Mouse (Mus musculus) cerebellum, postnatal 14 days (tissue): ENCODE measurements around the gene Smim7.
A peak's percentile ranks its signal among the peaks of the same experiment; 100 is the strongest.

Experiments used
- DNase-seq, 2 experiments: peaks; one replicate each; pipeline ENCODE4 v3.0.0; 2021; ENCODE audit warnings: mixed read lengths in 2 of 2

Smim7 gene

DNA sequence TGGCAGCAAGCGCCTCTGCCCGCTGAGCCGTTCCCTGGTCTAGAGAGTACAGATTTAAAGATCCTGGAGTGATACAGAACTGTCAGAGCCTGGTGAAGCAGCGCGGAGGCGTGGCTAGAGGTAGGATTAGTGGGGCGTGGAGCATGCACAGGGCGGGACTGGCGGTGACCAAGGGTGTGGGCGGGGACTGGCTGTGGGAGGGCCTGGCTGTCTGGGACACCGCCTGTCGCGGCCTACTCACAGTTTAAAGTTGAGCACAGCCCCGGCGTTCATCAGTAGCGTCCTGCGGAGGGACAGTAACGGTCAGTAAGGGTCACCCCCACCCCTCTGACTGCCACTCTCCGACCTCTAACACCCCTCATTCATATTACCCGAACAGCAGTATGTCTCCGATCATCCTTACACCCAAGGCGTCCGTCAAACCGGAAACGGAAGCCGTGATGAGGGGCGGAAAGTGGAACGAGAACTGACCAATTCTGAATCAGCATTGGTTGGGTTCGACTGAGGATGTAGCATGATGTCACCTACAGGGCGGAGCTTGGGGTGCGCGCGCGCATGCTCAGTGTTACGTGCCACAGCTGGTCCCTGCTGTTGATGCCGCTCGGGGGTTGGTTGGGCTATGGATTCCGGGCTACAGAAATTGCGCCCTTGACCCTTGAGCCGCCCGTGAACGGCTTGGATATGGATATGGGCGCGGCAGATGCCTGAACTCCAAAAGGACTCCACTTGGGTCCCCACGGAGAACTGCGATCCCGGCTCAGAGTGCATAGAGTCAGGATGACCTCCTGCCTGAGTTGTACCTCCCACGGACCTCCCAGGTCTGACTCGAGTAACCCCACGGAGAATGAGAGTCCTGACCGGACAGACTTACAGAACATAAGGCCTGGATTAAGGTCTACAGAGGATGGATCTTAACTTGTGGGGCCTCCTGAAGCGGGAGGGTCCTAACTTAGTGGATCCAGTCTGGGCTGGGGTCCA lies at the start of gene Smim7:
Smim7 (minus strand) TSS at position 456 of the 978 bp plus-strand sequence.
- DNase-seq: peak; percentile 97 to 98

DNA sequence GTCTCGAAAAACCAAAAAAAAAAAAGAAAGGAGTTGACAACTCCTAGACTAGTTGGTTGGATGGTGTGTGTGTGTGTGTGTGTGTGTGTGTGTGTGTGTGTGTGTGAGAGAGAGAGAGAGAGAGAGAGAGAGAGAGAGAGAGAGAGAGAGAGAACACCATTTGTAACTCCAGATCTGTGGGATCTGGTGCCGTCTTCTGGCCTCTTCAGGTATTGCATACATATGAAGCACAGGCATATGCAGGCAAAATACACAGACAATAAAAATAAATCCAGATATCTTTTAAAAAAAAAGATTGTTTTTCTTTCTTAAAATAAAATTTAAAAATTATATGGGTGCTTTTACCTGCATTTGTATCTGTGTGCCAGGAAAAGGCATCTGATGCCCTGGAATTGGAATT lies 19.3 kb upstream of the Smim7 start:
- DNase-seq: peak; percentile 64 to 78

DNA sequence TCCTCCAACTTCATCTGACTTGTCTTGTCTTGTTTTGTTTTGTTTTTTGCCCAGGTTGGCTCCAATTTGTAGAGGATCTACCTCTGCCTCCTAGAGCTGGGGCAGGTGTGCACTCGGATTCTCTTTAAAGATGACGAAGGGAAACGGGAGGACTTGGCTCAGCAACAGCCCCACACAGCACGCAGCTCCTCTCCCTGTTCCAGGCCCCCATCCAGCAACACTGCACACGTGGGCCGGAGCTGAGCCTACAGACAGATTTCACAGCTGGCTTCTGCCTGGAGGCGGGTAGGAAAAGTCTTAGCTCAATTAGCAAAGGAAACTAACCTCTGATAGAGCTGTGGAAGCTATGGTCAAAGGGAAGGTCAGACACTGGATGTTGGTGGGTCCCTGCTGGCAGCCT lies 18.4 kb upstream of the Smim7 start:
- DNase-seq: no peak

DNA sequence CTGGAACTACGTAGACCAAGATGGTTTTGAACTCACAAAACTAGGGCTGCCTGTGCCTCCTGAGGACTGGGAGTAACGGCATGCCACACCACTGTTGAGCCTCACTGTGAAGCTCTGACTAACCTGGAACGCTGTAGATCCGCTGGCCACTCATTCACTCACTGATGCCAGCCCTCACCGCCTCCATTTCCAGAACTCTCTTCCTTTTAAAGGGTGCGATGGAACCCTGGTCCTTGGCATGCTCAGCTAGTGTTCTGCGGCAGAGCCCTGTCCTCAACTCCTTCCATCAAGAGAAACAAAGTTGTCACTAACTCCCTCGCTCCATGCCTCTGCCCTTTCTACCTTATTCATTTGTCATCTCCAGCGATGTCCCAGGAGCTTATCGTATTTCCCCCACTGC lies 18.0 kb upstream of the Smim7 start:
- DNase-seq: no peak

DNA sequence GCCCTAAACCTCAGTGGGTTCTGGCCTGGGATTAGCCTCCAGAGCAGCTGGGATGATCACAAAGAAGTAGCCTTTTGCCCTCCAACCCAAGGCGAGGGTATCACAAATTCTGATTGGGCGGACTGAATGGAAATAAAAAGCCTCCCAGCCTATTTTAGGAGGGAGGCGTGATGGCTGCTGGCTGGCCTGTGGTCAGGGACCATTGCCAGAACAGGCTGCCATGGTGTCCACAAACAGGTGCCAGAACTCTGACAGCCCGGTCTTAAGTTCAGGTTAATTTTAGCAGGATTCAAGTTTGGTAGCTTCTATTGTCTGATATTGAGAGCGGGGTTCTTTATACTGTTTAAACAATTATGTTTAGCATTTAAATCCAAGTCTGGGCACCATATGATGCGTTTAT lies 16.9 kb upstream of the Smim7 start:
- peak; percentile 79 to 81 for DNase-seq

DNA sequence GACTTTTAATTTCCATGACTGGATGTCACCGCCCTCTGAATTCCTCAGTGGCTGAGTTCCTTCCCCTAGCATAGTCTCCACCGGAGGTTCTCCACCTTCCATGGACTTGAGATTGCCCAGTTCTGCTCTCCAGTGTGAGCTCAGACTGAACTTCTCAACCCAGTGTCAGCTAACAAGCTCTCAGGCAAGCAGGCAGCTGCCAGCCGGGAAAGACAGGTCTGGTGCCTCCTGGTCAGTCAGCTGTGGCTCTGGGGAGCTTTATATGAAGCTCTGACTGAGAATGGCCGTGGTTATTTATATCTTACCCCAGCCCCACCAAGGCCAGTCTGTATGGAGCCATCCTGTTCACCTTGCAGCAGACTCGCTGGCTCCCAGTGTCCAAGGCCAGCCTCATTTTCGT lies 13.5 kb upstream of the Smim7 start:
- no peak for DNase-seq

DNA sequence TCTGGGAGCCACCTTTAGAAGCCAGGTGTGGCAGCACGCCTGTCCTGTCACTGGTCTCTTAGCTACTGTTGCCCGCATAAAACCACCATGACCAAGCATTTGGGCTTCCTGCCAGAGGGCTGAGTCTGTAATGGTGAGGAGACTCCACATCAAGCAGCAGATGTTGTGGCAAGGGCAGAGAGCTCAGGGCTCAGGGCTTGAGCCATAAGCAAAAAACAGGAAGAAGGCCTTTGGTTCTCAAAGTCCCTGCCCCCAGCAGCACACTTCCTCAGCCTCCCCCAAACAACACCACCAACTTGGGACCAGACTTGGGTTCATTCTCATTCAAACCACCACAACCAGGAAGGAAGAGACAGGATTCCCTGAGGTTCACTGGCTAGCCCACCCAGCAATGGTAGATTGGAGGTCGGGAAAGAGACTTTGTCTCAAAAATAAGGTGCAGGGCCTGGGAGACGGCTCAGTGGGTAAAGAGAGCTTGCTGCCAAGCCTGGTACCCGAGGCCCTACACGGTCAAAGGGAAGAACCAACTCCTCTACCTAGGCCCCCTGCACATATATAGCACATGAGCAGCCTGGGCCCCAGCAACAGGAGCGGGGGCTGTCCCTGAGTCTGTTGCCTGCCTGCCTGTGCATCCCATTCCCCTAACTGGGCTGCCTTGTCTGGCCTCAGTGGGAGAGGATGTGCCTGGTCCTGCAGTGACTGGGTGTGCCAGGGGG lies 12.3 kb upstream of the Smim7 start:
- peak in 1 of 2 experiments; percentile 45 for DNase-seq

DNA sequence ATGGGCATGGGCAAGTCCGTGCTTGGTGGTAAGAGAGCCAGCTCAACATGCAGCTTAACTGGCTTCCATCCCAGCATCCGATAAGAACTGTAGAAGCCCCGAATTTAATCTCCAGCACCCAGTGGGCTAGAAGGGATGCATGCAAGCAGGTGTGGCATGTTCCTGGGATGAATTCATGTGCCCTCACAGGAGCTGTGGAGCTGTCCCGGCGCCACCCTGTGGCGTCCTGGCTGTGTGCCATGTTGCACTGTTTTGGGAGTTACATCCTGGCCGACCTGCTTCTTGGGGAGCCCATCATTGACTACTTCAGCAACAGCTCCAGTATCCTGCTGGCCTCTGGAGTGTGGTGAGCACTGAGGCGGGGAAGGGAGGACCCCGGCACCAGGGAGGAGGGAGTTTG lies 8.5 kb upstream of the Smim7 start:
- DNase-seq: peak; percentile 39 to 48

DNA sequence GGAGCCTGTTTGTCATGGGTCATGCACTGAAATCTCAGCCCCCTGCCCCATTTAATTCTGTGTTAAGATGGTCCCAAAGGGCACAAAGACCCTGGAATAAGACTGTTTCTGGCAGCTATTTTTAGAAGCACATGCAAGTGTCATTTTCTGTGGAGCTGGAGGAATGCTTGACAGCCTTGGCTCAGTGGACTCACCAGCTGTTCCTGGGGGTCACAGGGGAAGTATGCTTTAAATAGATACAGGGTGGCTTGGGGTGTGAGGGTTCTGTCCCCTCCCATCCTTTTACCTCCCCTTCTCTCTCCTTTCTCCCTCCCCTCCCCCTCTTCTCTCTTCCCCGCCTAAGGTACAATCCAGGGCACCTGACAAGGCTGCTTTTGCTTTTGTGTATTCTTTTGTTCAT lies 7.1 kb upstream of the Smim7 start:
- no peak for DNase-seq

DNA sequence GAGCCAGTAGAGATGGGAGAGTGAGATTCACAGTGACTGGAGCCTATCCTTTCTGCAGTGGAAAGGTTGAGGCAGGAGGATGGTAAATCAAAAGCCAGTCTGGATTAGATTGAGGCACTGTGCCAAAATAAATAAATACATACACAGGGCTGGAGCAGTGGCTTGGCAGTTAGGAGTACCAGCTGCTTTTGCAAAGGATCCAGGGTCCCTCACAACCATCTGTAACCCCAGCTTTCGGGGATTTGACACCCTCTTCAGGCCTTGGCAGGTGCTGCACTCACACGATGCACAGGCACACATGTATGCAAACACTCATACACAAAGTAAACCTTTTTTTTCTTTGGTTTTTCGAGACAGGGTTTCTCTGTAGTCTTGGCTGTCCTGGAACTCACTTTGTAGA lies 6.4 kb upstream of the Smim7 start:
- no peak for DNase-seq

DNA sequence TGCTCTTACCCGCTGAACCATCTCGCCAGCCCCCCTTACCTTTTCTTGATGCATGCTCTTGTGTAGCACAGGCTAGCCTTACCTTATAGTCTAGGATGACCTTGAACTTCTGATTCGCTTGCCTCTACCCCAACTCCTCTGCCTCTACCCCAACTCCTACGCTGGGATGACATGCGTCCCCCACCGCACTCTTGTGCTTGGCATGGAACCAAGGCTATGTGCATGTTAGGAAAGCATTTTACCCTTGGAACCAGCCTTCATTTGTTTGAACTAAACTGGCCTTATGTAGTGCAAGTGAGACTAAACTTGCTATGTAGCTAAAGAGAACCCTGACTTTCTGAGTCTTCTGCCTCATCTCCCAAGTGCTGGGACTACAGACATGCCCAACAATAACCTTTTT lies 5.0 kb upstream of the Smim7 start:
- DNase-seq: no peak

DNA sequence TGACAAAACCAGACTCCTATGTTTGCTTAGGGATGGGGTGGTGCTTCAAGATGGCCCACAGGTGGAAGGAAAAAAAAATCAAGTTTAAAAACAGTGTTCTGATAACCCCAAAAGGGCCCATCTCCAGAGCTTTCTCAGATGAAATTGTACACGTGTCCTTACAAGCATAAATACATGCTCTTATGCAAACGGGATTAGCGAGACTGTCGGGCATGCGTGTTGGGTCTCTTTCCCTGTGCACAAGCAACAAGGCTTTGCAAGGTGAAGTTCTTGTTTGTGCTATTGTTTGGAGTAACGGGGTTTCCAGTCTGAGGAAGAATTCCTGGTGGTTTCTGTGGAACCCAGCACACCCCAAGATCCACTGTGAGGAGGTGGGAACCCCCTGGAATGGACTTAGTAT lies 2.6 kb upstream of the Smim7 start:
- no peak for DNase-seq

DNA sequence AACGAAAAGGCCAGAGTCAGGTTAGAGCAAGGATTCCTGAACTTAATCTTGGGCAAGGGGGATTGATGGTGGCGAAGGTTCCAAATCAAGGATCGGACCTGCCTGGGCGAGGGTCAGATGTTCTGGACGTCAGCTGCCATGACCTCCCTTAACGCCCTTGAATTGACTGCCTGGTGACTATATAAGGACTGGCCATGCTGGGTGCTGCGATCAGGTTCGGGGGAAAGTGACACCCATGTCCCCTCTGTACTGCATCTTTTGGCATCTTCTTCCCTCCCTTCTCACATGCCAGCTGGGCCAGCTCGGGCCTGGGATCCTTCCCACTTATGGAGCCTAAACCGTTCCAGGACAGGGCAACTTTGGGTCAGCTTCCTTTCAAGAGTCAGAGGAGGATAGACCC lies 1.6 kb upstream of the Smim7 start:
- DNase-seq: peak; percentile 31 to 32

DNA sequence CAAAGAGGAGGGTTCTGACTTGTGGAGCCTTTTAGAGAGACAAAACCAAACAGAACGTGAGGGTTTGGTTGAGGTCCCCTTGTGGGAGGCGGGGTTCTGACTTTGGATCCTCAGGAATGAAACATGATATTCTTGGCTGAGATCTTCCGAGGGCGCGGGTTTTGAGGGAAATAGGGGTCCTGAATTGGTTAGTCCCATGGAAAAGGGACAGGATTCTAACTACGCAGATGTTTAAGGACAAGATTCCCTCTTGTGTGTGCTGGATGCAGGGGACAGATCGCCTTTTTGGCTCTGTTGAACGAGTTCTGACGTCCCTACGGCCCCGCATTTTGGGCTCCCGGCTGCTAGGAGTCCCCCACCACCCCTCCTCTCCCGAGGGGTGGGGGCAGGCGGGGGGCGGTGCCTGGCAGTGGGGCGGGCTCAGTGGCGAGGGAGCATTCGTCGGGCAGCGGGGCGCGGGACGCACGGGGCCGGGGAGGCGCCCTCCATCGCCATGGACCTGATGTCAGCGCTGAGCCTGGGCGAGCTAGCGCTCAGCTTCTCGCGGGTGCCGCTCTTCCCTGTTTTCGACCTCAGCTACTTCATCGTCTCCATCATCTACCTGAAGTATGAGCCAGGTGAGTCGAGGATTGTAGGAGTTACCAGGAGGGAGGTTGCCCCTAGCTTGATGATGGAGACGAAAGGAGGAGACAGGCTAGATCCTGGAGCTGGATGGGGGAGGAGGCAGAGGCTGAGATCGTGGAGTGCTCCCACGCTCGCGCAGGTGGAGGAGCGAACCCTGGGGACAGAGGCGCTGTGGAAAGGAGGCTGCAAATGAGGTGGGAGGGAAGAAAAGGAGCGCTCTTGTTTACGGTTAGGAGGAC lies 954 bp upstream of the Smim7 start, which contains the start of gene Tmem38a:
Tmem38a (plus strand) TSS at position 445 of the 863 bp plus-strand sequence.
- DNase-seq: peak; percentile 84 to 85

DNA sequence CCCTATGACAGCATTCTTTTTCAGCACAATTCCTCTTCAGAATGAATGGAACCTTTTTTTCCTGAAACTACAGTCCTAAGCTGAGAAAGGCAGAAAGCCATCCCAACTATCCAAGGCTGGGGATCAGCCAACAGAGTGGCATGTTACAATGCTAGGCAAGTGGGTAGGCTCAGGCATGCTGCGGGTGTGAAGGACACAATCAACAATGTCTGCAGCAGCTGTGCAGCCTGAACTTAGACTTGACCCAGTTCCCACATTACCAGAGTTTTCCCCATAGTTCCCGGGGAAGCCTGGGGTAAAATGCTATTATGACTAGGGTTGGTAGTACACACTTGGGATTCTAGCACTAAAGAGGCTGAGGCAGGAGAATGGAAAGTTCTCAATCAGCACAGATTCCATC lies 4.9 kb downstream of the Smim7 start:
- DNase-seq: no peak

DNA sequence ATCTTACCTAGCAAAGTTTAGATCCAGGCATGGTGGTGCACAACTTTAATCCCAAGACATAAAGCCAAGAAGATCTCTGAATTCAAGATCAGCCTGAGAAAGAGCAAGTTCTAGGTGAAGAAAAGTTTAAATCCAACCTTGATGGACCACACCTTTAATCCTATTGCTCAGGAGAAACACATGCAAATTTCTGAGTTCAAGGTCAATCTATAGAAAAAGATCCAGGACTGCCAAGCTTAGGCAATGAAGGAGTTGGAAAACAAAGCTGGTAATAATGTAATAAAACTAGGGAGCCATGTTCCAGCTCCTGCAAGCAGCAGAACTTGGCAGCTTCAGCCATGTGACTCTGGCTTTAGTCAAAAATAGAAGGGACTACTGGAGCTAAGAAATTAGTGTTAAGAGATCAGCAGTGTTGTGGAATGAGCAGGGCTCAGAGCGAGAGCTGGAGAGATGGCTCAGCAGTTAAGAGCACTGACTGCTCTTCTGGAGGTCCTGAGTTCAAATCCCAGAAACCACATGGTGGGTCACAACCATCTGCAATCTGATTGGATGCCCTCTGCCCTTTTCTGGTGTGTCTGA lies 9.7 kb downstream of the Smim7 start:
- no peak for DNase-seq

DNA sequence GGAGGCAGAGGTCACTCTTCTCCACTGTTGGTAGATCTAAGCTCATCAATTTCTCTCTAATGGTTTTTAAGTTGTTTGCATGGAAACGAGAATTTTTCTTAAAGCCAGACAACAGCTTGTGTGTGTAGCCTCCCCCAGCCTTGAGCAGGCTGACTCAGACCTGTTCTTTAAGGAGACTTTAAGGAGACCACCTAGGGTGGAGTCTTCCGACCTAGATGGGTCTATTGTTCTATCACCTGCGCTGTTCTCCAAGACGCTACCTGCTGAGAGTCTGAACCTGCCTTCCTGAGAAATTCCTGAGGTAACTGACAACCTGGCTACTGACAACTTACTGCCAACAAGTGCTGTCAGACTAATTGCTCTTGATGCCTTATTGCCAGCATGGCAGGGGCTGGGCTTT lies 15.1 kb downstream of the Smim7 start:
- no peak for DNase-seq

DNA sequence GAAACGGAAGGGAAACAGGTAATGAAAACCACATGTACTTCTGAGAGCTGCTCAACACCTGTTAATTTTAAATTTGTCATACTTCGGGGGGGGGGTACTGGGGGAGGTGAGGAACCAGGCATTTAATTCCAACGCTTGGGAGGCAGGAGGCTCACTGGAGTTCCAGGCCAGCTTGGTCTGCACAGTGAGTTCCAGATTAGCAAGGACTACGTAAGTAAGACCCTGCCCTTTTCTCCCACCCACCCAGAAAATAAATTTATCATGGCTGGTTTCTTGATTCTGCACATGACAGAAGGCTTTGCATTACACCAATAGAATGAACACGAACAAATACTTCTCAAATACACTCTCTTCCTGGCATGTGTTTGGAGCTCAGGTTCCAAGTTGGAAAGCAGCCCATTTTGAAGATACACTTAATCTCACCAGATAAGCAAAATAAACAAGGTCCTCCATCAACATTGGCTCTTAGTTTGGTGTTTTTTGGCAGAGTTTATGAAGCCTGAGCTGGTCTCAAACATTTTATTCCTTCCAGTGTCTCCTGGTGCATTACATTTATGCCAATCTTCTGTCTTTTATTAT lies 21.5 kb downstream of the Smim7 start:
- no peak for DNase-seq

DNA sequence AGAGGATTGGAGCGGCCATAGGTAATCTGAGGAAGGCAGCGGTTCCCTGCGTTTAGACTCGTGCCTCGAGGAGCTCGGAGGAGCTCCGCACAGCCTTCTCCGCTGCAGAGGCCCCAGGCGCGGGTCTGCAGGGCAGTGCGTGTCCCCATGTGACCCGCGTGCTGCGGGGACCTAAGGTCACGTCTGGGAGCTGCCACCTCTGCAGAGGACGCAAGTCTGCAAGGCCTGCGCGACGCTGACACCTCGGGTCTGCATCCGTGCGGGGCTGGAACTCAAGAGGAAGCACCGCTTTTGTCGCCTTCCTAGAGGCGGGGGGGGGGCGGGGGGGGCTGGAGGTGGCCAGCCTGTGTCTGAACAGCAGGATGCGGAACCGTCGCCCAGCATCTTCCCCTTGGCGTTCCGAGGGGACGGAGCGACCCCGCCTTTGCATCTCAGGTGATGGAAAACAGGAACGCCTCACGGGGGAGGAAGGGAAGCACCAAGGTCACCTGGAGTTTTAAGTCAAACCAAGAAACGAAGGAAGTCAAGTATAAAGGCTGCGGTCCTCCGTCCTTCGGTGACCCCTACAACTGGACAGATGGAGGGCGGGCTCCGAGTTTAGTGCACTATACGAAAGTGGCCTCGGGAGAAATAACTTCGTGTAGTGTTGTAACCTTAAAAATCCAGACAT lies 22.1 kb downstream of the Smim7 start:
- DNase-seq: no peak

DNA sequence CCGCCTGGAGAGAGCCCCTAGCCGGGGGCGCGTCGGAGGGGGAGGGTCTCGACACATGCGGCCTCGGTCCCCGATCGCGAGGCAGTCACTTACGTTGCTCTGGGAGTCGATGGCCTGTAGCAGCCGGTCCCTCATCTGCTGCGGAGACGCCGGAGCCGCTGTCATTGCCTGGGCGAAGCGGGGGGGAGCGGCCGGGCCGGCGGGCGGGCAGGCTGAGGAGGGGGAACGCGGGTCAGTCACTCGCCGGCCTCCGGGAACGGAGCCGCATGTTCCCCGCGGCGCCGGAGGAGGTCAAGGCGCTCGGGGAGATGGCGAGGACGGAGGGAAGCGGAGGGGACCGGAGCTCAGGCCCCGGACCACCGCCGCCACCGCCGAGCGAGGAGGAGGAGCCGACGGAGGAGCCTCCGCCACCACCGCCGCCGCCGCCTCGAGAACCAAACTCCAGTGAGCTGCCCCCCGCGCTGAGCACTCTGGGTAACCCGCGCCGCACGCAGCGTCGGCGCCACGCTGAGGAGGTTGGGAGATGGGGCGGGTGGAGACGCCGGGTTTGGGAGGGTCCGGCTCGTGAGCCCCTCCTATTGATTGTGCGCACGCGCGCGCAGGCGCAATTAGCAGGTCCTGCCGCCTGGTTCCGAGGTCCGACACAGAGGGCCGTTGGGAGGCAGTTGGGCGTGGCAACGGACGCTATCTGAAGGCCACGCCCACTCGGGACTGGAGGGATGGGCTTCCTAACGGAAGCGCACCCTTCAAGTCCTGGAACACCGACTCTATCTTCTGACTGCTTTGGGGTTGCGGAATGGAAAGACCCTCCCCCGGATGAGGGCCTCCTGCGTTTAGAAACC lies 22.9 kb downstream of the Smim7 start, which contains the start of gene Med26:
Med26 (minus strand) TSS at position 469 of the 842 bp plus-strand sequence.
- DNase-seq: peak; percentile 97
